Mouse (Mus musculus): ENCODE results near the gene Cryzl2. TPM values are rescaled to one million over a fixed set of nuclear protein-coding genes. Genes with fewer than 3 reads are reported as not detected.

Gene Cryzl2
- polyA plus RNA-seq, 1 experiment from 2014 or later, result 28.7 TPM

DNA sequence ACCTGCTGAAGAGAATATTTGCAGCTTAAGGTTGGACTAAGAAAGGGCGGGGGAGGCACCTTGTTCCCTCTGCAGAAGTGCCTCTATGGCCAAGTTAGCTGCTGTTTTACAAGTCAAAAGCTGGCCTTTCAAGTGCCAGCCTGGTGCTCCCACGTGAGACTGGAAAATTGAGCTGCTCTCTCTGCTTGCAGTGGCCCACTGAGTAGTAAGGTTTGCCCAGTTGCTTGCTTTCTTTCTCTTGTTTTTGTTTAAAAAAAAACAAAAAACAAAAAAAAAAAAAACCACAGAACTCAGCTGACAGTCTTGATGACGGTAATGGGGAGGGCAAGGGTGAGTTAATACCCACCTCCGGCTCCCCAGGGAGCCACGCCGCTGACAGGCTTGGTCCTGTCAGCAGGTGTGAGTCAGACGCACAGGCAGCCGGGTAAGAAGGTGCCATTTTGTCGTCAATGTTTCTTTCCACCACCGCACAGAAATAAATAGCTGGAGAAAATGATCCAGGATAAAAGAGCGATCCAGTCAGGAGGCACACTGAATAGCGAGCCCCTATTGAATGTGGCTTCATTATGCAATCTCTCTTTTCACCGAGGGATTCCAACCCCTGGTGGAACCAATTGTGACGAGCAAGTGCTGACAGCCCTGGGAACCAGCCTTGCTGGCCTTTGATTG, 18.3 kb upstream of the Cryzl2 start:
- peak overlapping the region; percentile 27 for H3K4me2 ChIP-seq (replicated peaks; ENCODE audit: low read depth, low read length)
- no peak for ATAC-seq (ENCODE audit: low FRiP score, low TSS enrichment)
- 12% methylated on average over 14 of the region's 14 CpGs for WGBS

DNA sequence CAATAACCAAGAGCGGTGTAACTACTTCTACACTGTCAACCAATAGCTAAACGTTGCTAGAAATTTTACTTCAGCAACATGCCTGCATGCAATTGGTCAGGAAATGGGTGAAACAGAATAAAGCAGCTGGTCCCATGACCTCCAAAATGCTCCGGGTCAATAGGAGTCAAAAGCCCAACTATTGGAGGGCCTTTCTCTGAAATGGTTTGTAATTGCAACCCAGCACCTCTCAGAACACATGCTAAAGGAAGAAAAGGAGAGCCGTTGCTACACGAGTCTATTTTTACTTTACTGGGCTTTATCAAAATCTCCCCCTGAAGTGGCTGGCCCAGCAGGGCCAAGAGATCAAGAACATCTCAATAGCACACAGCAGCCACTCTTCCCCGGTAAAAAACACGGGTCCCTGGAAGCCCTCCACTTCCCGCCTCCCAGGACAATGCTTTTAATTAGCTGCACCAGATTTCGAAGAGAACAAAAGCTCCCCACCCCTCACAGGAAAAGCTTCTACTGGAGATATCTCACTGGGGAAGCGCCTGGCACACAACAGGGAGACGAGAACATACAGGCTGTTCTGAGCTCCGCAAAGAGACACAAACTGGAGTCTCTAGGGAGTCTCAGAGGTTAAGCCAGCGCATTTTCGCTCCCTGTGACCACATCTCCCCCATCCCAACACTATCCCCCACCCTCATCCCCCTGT, 15.2 kb upstream of the Cryzl2 start:
- Histone ChIP-seq H3K27me3 (ENCODE audit: insufficient read depth, low read length) (no peaks in the 10 kb centered on the region), H3K9ac (replicated peaks; ENCODE audit: low read length) (peak overlapping the region; percentile 40; the same call in 1 of the 2 replicates), H3K4me2 (replicated peaks; ENCODE audit: low read depth, low read length) (peak overlapping the region; percentile 27; the same call in 1 of the 2 replicates), H3K4me1 (ENCODE audit: insufficient read depth, low read length) (peaks cover 3% of the 10 kb centered on the region; the same call in 1 of the 2 replicates), H3K9me3 (ENCODE audit: low read length) (no peaks in the 10 kb centered on the region), H3K27ac (ENCODE audit: low read length) (peak overlapping the region; percentile 72), H3K4me3 (ENCODE audit: low read length) (no peak overlapping the region), H3K36me3 (ENCODE audit: insufficient read depth, low read length) (no peaks in the 10 kb centered on the region)
- WGBS, result 28% methylated on average over 14 of the region's 14 CpGs
- no peak for ATAC-seq (ENCODE audit: low FRiP score, low TSS enrichment)

More for the DNA sequence above, 18.3 kb upstream of the Cryzl2 start:
- H3K36me3 ChIP-seq (ENCODE audit: insufficient read depth, low read length), result no peaks in the 10 kb centered on the region
- no peaks in the 10 kb centered on the region for H3K9me3 ChIP-seq (ENCODE audit: low read length)
- no peaks in the 10 kb centered on the region for H3K27me3 ChIP-seq (ENCODE audit: insufficient read depth, low read length)
- H3K4me3 ChIP-seq (ENCODE audit: low read length), result no peak overlapping the region
- peaks cover 3% of the 10 kb centered on the region; the same call in 1 of the 2 replicates for H3K4me1 ChIP-seq (ENCODE audit: insufficient read depth, low read length)
- H3K9ac ChIP-seq (replicated peaks; ENCODE audit: low read length), result no peak overlapping the region
- H3K27ac ChIP-seq (ENCODE audit: low read length), result no peak overlapping the region

DNA sequence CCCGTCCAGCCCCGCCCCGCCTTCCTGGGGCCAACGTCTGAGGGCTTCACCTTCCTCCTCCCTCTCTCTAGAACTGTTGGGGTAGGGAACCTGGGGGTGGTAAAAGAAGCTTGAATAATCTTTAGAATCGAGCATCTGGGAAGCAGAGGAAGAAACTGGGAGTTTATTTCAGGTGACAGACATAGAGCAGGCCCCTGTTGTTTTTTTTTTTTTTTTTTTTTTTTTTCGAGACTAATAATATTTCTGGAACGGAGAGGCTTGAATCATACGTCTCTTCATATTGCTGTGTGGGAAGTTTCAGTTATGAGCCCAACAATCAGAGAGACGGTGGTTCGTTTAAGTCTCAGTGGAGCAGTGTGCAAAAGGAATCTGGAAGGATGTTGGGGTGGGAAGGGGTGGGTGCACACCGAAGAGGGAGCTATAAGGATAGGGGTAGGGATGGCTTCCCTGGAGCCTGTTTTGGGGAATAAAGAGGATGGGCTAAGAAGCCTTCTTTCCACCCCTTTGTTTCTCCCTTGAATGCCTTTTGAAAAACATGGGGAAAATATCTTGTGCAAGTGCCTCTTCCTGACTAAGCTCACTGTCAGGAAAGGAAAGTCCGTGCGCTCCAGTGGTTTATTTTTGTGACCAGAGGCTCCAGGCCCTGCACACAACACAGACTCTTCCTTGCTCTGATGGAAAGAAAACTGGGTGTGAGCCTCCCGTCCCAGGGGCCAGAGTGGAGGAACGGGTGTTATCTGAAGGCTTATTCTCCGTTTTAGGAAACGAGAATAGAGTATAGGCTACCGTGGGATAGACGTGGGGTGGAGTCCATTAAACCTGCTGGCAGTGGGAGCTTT, 14.4 kb upstream of the Cryzl2 start:
- Histone ChIP-seq H3K36me3 (ENCODE audit: insufficient read depth, low read length) (no peaks in the 10 kb centered on the region), H3K9ac (replicated peaks; ENCODE audit: low read length) (peak overlapping the region; percentile 40; the same call in 1 of the 2 replicates), H3K27me3 (ENCODE audit: insufficient read depth, low read length) (no peaks in the 10 kb centered on the region), H3K4me1 (ENCODE audit: insufficient read depth, low read length) (peaks cover 3% of the 10 kb centered on the region; the same call in 1 of the 2 replicates), H3K4me2 (replicated peaks; ENCODE audit: low read depth, low read length) (peak overlapping the region; percentile 27; the same call in 1 of the 2 replicates), H3K4me3 (ENCODE audit: low read length) (no peak overlapping the region), H3K9me3 (ENCODE audit: low read length) (no peaks in the 10 kb centered on the region), H3K27ac (ENCODE audit: low read length) (peak overlapping the region; percentile 72)
- 45% methylated on average over 19 of the region's 19 CpGs for WGBS
- no peak for ATAC-seq (ENCODE audit: low FRiP score, low TSS enrichment)

DNA sequence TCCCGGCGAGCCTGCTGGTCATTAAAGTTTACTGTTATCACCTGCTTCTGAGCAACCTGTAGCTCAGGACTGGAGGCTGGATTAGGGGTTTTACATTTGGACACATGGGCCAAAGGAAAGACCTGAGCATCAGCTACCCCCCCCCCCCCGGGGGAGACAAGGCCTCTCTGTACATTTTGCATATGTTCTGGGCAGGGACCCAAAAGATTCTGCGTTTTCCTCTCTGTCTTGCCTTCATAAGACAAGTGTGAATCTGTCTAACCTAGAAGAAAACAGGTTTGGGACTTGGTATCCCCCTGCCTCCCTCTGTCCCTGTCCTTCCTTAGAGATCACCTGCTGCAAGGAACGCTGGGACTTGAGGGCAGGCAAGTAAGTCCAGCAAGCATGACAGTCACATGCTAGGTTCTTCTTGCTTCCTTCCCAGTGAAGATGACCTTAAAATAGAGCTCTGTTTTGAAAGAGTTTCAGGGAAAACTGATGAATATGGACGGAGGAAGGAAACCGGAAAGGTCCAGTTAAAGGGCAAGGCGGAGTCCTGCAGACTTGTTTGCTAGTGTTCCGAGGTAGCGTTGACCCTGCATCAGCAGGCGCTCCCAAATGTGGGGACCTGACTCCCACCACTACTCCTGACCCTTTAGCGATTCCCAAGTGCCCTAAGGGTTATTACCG, 13.6 kb upstream of the Cryzl2 start:
- peak overlapping the region; percentile 49 for H3K27ac ChIP-seq (ENCODE audit: low read length)
- peaks cover 9% of the 10 kb centered on the region for H3K4me1 ChIP-seq (ENCODE audit: insufficient read depth, low read length)
- H3K36me3 ChIP-seq (ENCODE audit: insufficient read depth, low read length), result no peaks in the 10 kb centered on the region
- H3K9me3 ChIP-seq (ENCODE audit: low read length), result no peaks in the 10 kb centered on the region
- no peak for ATAC-seq (ENCODE audit: low FRiP score, low TSS enrichment)
- 60% methylated on average over 13 of the region's 13 CpGs for WGBS
- H3K4me3 ChIP-seq (ENCODE audit: low read length), result no peak overlapping the region
- H3K9ac ChIP-seq (replicated peaks; ENCODE audit: low read length), result no peak overlapping the region
- H3K27me3 ChIP-seq (ENCODE audit: insufficient read depth, low read length), result no peaks in the 10 kb centered on the region
- no peak overlapping the region for H3K4me2 ChIP-seq (replicated peaks; ENCODE audit: low read depth, low read length)

- no peaks in the 10 kb centered on the region for H3K27me3 ChIP-seq (ENCODE audit: insufficient read depth, low read length)
- WGBS, result 92% methylated on average over 6 of the region's 6 CpGs
- no peak for ATAC-seq (ENCODE audit: low FRiP score, low TSS enrichment)
Measured at GRCm38 (mm10) chr1:157445398-157445910, 12.9 kb upstream of the Cryzl2 start.

DNA sequence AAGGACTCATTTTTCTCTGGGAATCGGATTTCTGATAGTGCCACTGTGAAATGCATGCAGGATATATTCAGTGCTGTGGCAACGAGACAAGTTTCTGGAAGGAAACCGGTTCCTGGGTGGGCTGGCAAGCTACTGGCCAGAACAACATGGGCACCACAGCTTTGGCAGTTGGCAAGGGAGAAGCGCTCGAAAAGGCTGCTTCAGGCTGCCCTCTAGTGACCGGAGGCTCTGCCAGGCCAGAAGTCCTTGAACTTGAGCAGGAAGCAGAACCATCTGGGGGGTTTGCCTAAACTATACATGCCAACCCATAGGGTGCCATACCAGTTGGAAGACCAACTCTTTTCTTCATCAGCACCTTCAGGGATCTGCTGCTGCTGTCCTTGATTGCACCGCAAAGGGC, 12.1 kb upstream of the Cryzl2 start:
- Histone ChIP-seq H3K4me2 (replicated peaks; ENCODE audit: low read depth, low read length) (no peak overlapping the region), H3K9me3 (ENCODE audit: low read length) (no peaks in the 10 kb centered on the region), H3K4me3 (ENCODE audit: low read length) (no peak overlapping the region), H3K4me1 (ENCODE audit: insufficient read depth, low read length) (peaks cover 15% of the 10 kb centered on the region), H3K9ac (replicated peaks; ENCODE audit: low read length) (no peak overlapping the region), H3K36me3 (ENCODE audit: insufficient read depth, low read length) (no peaks in the 10 kb centered on the region), H3K27ac (ENCODE audit: low read length) (no peak overlapping the region), H3K27me3 (ENCODE audit: insufficient read depth, low read length) (no peaks in the 10 kb centered on the region)
- ATAC-seq (ENCODE audit: low FRiP score, low TSS enrichment), result peak; percentile 24; the same call in 1 of the 2 replicates
- 67% methylated on average over 7 of the region's 7 CpGs for WGBS

More at GRCm38 (mm10) chr1:157445398-157445910, 12.9 kb upstream of the Cryzl2 start:
- no peaks in the 10 kb centered on the region for H3K36me3 ChIP-seq (ENCODE audit: insufficient read depth, low read length)
- H3K4me2 ChIP-seq (replicated peaks; ENCODE audit: low read depth, low read length), result no peak overlapping the region
- no peak overlapping the region for H3K27ac ChIP-seq (ENCODE audit: low read length)
- no peaks in the 10 kb centered on the region for H3K9me3 ChIP-seq (ENCODE audit: low read length)
- no peak overlapping the region for H3K9ac ChIP-seq (replicated peaks; ENCODE audit: low read length)
- H3K4me3 ChIP-seq (ENCODE audit: low read length), result no peak overlapping the region
- H3K4me1 ChIP-seq (ENCODE audit: insufficient read depth, low read length), result peaks cover 15% of the 10 kb centered on the region

- Histone ChIP-seq H3K9ac (replicated peaks; ENCODE audit: low read length) (no peak overlapping the region), H3K9me3 (ENCODE audit: low read length) (no peaks in the 10 kb centered on the region), H3K4me3 (ENCODE audit: low read length) (no peak overlapping the region), H3K36me3 (ENCODE audit: insufficient read depth, low read length) (no peaks in the 10 kb centered on the region), H3K27ac (ENCODE audit: low read length) (no peak overlapping the region), H3K27me3 (ENCODE audit: insufficient read depth, low read length) (no peaks in the 10 kb centered on the region), H3K4me2 (replicated peaks; ENCODE audit: low read depth, low read length) (no peak overlapping the region), H3K4me1 (ENCODE audit: insufficient read depth, low read length) (peaks cover 15% of the 10 kb centered on the region)
- ATAC-seq (ENCODE audit: low FRiP score, low TSS enrichment), result no peak
- 78% methylated on average over 4 of the region's 4 CpGs for WGBS
Measured at GRCm38 (mm10) chr1:157447142-157447541, 11.2 kb upstream of the Cryzl2 start.

- peak overlapping the region; percentile 75 for H3K27ac ChIP-seq (ENCODE audit: low read length)
- no peak for ATAC-seq (ENCODE audit: low FRiP score, low TSS enrichment)
- no peak overlapping the region for H3K4me2 ChIP-seq (replicated peaks; ENCODE audit: low read depth, low read length)
- no peaks in the 10 kb centered on the region for H3K36me3 ChIP-seq (ENCODE audit: insufficient read depth, low read length)
- H3K27me3 ChIP-seq (ENCODE audit: insufficient read depth, low read length), result no peaks in the 10 kb centered on the region
- H3K4me1 ChIP-seq (ENCODE audit: insufficient read depth, low read length), result peaks cover 12% of the 10 kb centered on the region
- H3K4me3 ChIP-seq (ENCODE audit: low read length), result no peak overlapping the region
- no peaks in the 10 kb centered on the region for H3K9me3 ChIP-seq (ENCODE audit: low read length)
- no peak overlapping the region for H3K9ac ChIP-seq (replicated peaks; ENCODE audit: low read length)
- 24% methylated on average over 7 of the region's 7 CpGs for WGBS
Measured at GRCm38 (mm10) chr1:157448164-157448804, 10.1 kb upstream of the Cryzl2 start.

GRCm38 (mm10) chr1:157448805-157449188, 9.6 kb upstream of the Cryzl2 start:
- H3K9me3 ChIP-seq (ENCODE audit: low read length), result no peaks in the 10 kb centered on the region
- H3K27ac ChIP-seq (ENCODE audit: low read length), result peak overlapping the region; percentile 75; the same call in 1 of the 2 replicates
- no peak overlapping the region for H3K9ac ChIP-seq (replicated peaks; ENCODE audit: low read length)
- H3K4me3 ChIP-seq (ENCODE audit: low read length), result no peak overlapping the region
- WGBS, result 60% methylated on average over 5 of the region's 5 CpGs
- no peaks in the 10 kb centered on the region for H3K36me3 ChIP-seq (ENCODE audit: insufficient read depth, low read length)
- ATAC-seq (ENCODE audit: low FRiP score, low TSS enrichment), result no peak
- no peaks in the 10 kb centered on the region for H3K27me3 ChIP-seq (ENCODE audit: insufficient read depth, low read length)
- H3K4me1 ChIP-seq (ENCODE audit: insufficient read depth, low read length), result peaks cover 12% of the 10 kb centered on the region
- no peak overlapping the region for H3K4me2 ChIP-seq (replicated peaks; ENCODE audit: low read depth, low read length)
